Mouse (Mus musculus): ENCODE data around the gene Dph7.
"Not testable (repeated sequence)": the region's sequence is repeated elsewhere in the genome, so short reads cannot be mapped to it uniquely, and the experiment has no call there.

Gene Dph7

DNA sequence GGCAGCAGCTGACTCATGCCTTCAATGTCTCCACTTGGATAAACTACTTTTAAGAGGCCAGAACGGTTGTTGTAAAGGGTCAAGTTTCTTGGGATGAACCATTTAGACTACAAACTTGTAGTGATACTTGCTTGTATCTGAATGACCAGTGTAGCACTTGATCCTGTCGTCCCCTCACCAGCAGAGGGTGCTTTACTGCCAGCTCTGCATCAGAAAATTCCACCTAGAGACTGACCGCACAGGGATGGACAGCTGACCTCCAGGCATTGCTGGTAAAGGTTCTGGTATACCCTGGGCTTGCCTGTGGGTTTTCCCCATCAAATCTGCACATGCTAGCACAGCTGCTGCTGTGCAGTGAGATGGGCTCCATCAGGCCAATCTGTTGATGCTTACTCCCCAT, 1.3 kb upstream of the Dph7 start:
- in situ Hi-C loops (cut with MboI; ENCODE audit: unreplicated experiment in 2 of 2), result no loop called here

DNA sequence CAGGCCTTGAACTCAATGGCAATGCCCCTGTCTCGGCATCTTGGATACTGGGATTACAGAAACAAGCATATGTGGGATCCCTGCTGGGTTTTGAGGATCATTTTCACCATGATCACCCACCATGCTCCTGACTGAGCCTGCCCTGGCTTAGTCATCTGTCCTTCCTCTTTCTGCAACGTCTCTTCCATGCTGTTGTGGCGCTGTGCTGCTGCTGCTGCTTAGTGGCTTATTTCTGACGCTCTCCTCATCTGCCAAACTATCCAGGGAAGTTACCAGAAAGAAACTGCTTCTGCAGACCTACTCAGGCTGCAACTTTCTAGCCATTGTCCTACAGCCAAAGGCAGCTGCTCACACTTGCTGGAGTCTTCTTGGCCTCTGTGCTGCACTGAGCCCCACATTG, 8.2 kb downstream of the Dph7 start:
- in situ Hi-C loops (cut with MboI; ENCODE audit: unreplicated experiment in 2 of 2), result no loop called here

- in situ Hi-C loops (cut with MboI; ENCODE audit: unreplicated experiment in 2 of 2), result not testable (repeated sequence)
Observed at GRCm38 (mm10) chr2:24974452-24974851, 12.3 kb downstream of the Dph7 start.

- in situ Hi-C loops (cut with MboI; ENCODE audit: unreplicated experiment in 2 of 2), result no loop called here
Observed at GRCm38 (mm10) chr2:24974906-24975703, 12.9 kb downstream of the Dph7 start, which contains the start of gene Mrpl41. Gene Mrpl41, minus strand, starts transcription at chr2:24975098.

GRCm38 (mm10) chr2:24975704-24976297, 13.6 kb downstream of the Dph7 start, which contains the start of gene Pnpla7:
Gene Pnpla7, plus strand, starts transcription at chr2:24976033.
- in situ Hi-C loops (cut with MboI; ENCODE audit: unreplicated experiment in 2 of 2), result no loop called here

DNA sequence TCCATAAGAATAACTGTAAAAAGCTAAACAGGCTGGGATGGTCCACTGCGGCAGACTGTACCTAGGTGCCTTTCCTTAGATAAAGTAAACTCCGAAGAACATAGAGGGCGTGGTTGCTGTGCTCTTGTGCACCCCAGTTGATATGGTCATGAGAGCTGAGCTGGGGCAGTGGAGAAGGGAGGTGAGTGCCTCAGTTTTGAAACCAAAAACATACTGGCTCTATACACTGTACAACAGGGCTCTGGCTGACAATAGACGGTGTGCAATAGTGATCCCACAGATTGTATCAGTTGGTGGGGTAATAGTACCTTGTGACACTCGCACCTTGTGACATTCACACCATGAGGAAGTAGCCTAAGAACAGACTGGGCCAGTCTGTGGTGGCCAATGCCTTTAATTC, 14.8 kb downstream of the Dph7 start:
- in situ Hi-C loops (cut with MboI; ENCODE audit: unreplicated experiment in 2 of 2), result no loop called here

DNA sequence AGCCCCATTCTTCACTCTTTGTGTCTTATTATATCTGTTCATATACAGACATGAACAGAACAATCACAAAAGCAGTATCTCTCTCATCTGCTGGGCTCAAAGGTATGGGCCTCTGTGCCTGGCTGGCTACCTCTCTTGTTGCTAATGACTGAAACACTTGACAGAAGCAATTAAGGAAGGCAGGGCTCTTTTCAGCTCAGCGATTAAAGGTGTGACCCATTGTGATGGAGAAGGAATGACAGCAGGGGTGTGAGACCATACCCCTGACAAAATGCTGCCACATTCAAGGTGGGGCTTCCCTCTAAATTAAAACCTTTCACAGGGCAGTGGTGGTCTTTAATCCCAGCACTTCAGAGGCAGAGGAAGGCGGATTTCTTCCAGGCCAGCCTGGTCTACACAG, 25.6 kb downstream of the Dph7 start:
- in situ Hi-C loops (cut with MboI; ENCODE audit: unreplicated experiment in 2 of 2), result no loop called here

DNA sequence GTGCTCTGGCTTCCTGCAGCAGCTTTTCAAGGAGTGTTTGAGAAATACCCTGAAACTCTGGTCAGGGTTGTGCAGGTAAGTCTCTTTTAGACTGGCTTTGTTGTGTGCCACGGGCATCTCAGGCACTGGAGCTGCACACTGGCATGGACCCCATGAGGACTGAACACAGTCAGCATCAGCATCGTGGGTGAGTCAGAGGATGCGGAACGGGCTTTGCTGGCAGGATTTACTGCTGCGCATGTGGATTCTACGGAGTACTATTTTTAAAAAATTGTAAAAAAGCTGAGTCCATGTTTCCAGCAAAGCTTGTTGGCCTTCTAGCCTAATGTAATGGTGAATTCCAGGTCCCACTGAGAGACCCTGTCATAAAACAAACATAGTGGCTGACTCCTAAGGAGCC, 33.1 kb downstream of the Dph7 start:
- in situ Hi-C loops (cut with MboI; ENCODE audit: unreplicated experiment in 2 of 2), result no loop called here

DNA sequence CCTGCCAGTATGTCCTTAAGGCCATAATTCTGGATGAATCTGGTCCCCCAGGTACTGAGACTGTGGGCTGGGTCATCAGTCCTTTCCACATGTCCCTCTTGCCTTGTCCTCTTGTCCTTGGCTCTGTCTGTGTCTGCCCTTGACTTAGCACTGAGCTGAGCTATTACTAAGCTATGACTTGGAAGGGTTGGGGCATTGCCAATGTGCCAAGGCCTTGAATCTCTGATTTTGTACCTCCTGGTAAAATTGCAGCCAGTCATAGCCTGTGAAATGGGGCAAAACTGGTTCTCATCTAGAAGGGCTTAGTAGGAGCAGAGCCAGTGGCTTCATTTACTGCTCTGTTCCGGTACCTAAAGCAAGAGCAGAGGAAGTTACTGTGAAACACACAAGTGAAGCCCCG, 34.3 kb downstream of the Dph7 start:
- in situ Hi-C loops (cut with MboI; ENCODE audit: unreplicated experiment in 2 of 2), result no loop called here

DNA sequence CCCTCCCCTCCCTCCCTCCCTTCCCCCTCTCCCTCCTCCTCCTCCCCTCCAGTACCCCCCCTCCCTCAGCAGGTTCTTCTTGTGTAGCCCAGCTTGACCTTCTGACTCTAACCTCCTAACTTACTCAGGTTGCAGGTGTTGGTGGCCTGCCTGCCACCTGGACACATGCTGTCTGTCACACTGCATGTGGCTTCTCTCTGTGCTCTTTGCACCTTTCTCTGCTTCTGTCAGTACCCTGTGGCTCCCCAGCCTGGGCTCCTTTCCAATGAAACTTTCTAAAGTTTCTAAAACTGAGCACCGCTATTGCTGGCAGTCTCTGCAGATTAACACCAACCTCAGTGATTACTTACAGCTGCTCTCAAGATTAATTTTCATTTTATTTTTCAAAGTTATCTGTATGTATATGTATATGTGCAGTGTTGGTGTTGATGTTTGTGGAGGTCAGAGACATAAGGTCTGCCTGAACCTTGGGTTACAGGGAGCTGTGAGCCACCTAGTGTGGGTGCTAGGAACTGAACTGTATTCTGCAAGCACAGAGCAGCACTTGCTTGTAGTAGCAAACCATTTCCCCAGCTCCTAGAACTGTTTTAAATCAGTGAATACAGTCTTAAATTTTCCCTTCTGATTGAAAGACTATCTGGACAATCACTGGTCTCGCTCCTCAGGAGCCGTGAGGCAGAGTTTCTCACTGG, 38.5 kb downstream of the Dph7 start:
- in situ Hi-C loops (cut with MboI; ENCODE audit: unreplicated experiment in 2 of 2), result no loop called here

DNA sequence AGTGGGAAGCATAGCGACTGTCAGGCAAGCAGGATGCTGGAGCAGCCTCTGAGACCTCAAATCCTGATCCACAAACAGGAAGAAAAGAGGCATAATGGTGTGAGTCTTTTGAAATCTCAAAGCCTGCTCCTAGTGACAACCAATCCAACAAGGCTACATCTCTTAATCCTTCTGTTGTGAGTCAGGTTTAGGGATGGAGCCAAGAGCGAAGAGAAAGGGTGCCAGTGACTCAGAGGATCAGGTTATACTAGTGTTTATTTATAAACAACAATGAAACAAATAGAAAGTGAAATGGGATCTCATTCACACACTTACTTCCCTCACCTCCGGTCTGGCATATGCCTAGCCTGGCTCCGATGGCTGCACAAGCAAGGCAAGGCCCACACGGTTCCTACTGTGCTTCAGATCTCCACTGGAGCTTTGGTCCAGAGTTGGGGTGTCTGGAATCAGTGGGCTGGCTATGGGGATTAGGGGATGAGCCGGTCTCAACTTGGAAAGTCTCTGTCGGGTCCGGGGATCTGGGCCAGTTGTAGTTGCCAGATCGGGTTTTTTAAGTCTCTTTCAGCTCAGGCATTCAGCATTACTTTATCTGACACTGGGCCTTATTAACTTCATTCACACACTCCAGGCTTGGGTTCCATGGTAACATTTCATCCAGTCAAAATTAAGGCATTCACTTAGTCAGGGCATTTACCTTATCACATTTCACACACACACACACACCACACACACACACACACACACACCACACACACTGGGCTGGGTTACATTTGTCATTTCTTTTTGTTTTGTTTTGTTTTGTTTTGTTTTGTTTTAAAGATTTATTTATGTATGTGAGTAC, 42.0 kb downstream of the Dph7 start:
- in situ Hi-C loops (cut with MboI; ENCODE audit: unreplicated experiment in 2 of 2), result no loop called here

- in situ Hi-C loops (cut with MboI; ENCODE audit: unreplicated experiment in 2 of 2), result no loop called here
Observed at GRCm38 (mm10) chr2:25006767-25007166, 44.6 kb downstream of the Dph7 start.

- in situ Hi-C loops (cut with MboI; ENCODE audit: unreplicated experiment in 2 of 2), result no loop called here
Observed at GRCm38 (mm10) chr2:25008250-25008649, 46.0 kb downstream of the Dph7 start.
